Mouse (Mus musculus): Measurements from ENCODE around the gene Ano3.

DNA sequence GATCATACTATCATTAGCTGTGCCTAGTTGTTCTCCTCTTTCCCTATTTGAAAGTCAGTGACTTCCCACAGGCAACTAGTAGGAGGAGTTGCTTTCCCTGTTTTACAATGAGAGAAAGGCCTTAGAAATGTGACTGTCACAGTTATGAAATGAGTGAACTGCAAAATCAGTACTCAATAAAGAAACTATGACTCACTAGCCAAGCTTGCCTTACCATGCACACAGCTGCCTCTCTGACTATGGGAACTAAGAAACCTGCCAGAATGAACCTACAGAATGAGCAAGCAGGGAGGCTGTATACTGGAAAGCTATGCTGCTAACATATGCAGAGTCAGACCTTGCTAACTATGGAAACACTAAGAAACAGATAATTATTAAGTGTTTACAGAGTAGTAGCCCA is 231.7 kb downstream of the Ano3 start:
- no peak for TF ChIP-seq CTCF (IDR thresholded peaks at IDR 0.05)
- no peak for TF ChIP-seq POLR2A (IDR thresholded peaks at IDR 0.05; ENCODE audit: insufficient read depth, low read depth, low read length)
- no peak for TF ChIP-seq EP300 (IDR thresholded peaks at IDR 0.05; ENCODE audit: insufficient read depth, low read depth, low read length)
